Mouse (Mus musculus): ENCODE data around the gene Btc. TPM values are rescaled to one million over a fixed set of nuclear protein-coding genes. Genes with fewer than 3 reads are reported as not detected.

The Btc gene
- total and polyA plus RNA-seq, 3 experiments: 0.09 to 0.12 TPM; not detected in 1

GRCm38 (mm10) chr5:91334227-91334626 lies 68.6 kb downstream of the Btc start:
- Histone ChIP-seq H3K27me3 (replicated peaks) (no peaks in the 10 kb centered on the region), H3K79me2 (replicated peaks; ENCODE audit: control insufficient read depth, extremely low read depth, insufficient read depth, poor library complexity, severe bottlenecking) (no peaks in the 10 kb centered on the region), H3K9me3 (replicated peaks; ENCODE audit: low read length) (no peaks in the 10 kb centered on the region), H3K9ac (ENCODE audit: insufficient read depth, low read depth) (no peak overlapping the region), H3K27ac (ENCODE audit: insufficient read depth, low read depth) (no peak overlapping the region), H3K4me3 (replicated peaks in 1 of 3; ENCODE audit: low read depth in 2 of 3, low read length in 2 of 3, poor library complexity in 1 of 3) (no peak overlapping the region), H3K4me1 (ENCODE audit: control insufficient read depth in 1 of 2, insufficient read depth in 2 of 2) (peaks cover 0 to under 1% of the 10 kb centered on the region in 2 experiments; a peak in 1 of 4 replicates), H3K4me2 (ENCODE audit: insufficient read depth, low read depth, poor library complexity, severe bottlenecking) (no peak overlapping the region), H3K36me3 (replicated peaks in 1 of 2; ENCODE audit: control insufficient read depth in 1 of 2, insufficient read depth in 1 of 2, low read length in 1 of 2) (no peaks in the 10 kb centered on the region)
- no peak for TF ChIP-seq SMC3 (IDR thresholded peaks at IDR 0.05; ENCODE audit: low read depth, low read length)
- no peak for DNase-seq (ENCODE audit: extremely low read depth)
- dilution Hi-C loops (cut with MboI; ENCODE audit: extremely low pct_ligation_motif_present, extremely low pct_unique_long_range_greater_than_20kb, low sequenced_read_pairs) (no loop called here), in situ Hi-C loops (cut with MboI; ENCODE audit: low pct_ligation_motif_present, low pct_unique_long_range_greater_than_20kb, low sequenced_read_pairs) (no loop called here)

- H3K79me2 ChIP-seq (replicated peaks; ENCODE audit: control insufficient read depth, extremely low read depth, insufficient read depth, poor library complexity, severe bottlenecking): no peaks in the 10 kb centered on the region
- dilution Hi-C loops (cut with MboI; ENCODE audit: extremely low pct_ligation_motif_present, extremely low pct_unique_long_range_greater_than_20kb, low sequenced_read_pairs): no loop called here
- no peak overlapping the region for H3K9ac ChIP-seq (ENCODE audit: insufficient read depth, low read depth)
These were observed 70.5 kb downstream of the Btc start for GRCm38 (mm10) chr5:91332079-91332865.

GRCm38 (mm10) chr5:91321840-91322239 lies 81.0 kb downstream of the Btc start:
- Histone ChIP-seq H3K4me2 (ENCODE audit: insufficient read depth, low read depth, poor library complexity, severe bottlenecking) (no peak overlapping the region), H3K79me2 (replicated peaks; ENCODE audit: control insufficient read depth, extremely low read depth, insufficient read depth, poor library complexity, severe bottlenecking) (no peaks in the 10 kb centered on the region), H3K4me3 (replicated peaks in 1 of 3; ENCODE audit: low read depth in 2 of 3, low read length in 2 of 3, poor library complexity in 1 of 3) (no peak overlapping the region), H3K9me3 (replicated peaks; ENCODE audit: low read length) (no peaks in the 10 kb centered on the region), H3K27me3 (replicated peaks) (no peaks in the 10 kb centered on the region), H3K4me1 (ENCODE audit: control insufficient read depth in 1 of 2, insufficient read depth in 2 of 2) (no peaks in the 10 kb centered on the region), H3K27ac (ENCODE audit: insufficient read depth, low read depth) (no peak overlapping the region), H3K9ac (ENCODE audit: insufficient read depth, low read depth) (no peak overlapping the region), H3K36me3 (replicated peaks in 1 of 2; ENCODE audit: control insufficient read depth in 1 of 2, insufficient read depth in 1 of 2, low read length in 1 of 2) (no peaks in the 10 kb centered on the region)
- dilution Hi-C loops (cut with MboI; ENCODE audit: extremely low pct_ligation_motif_present, extremely low pct_unique_long_range_greater_than_20kb, low sequenced_read_pairs) (no loop called here), in situ Hi-C loops (cut with MboI; ENCODE audit: low pct_ligation_motif_present, low pct_unique_long_range_greater_than_20kb, low sequenced_read_pairs) (loop anchor here (25.0 kb wide), 1 partner anchor 285 kb away; the partner anchor contains the start of gene Epgn)
- TF ChIP-seq ZMIZ1 (IDR thresholded peaks at IDR 0.05; ENCODE audit: low read depth, low read length) (no peak), TBP (conservative IDR thresholded peaks at IDR 0.05; ENCODE audit: low read depth, low read length) (no peak)
- DNase-seq (ENCODE audit: extremely low read depth): no peak

More at GRCm38 (mm10) chr5:91332079-91332865, 70.5 kb downstream of the Btc start:
- no peak for TF ChIP-seq JUN (IDR thresholded peaks at IDR 0.05; ENCODE audit: insufficient read depth, low read depth, low read length)
- H3K4me2 ChIP-seq (ENCODE audit: insufficient read depth, low read depth, poor library complexity, severe bottlenecking): no peak overlapping the region
- no peak for DNase-seq (ENCODE audit: extremely low read depth)
- no peaks in the 10 kb centered on the region for H3K27me3 ChIP-seq (replicated peaks)
- H3K4me3 ChIP-seq (replicated peaks in 1 of 3; ENCODE audit: low read depth in 2 of 3, low read length in 2 of 3, poor library complexity in 1 of 3): no peak overlapping the region
- H3K36me3 ChIP-seq (replicated peaks in 1 of 2; ENCODE audit: control insufficient read depth in 1 of 2, insufficient read depth in 1 of 2, low read length in 1 of 2): no peaks in the 10 kb centered on the region
- in situ Hi-C loops (cut with MboI; ENCODE audit: low pct_ligation_motif_present, low pct_unique_long_range_greater_than_20kb, low sequenced_read_pairs): no loop called here
- no peak overlapping the region for H3K27ac ChIP-seq (ENCODE audit: insufficient read depth, low read depth)
- no peaks in the 10 kb centered on the region for H3K4me1 ChIP-seq (ENCODE audit: control insufficient read depth in 1 of 2, insufficient read depth in 2 of 2)
- no peaks in the 10 kb centered on the region for H3K9me3 ChIP-seq (replicated peaks; ENCODE audit: low read length)

- no peak for DNase-seq (ENCODE audit: extremely low read depth)
- Histone ChIP-seq H3K9me3 (replicated peaks; ENCODE audit: low read length) (no peaks in the 10 kb centered on the region), H3K4me3 (replicated peaks in 1 of 3; ENCODE audit: low read depth in 2 of 3, low read length in 2 of 3, poor library complexity in 1 of 3) (no peak overlapping the region), H3K79me2 (replicated peaks; ENCODE audit: control insufficient read depth, extremely low read depth, insufficient read depth, poor library complexity, severe bottlenecking) (no peaks in the 10 kb centered on the region), H3K9ac (ENCODE audit: insufficient read depth, low read depth) (no peak overlapping the region), H3K4me1 (ENCODE audit: control insufficient read depth in 1 of 2, insufficient read depth in 2 of 2) (no peaks in the 10 kb centered on the region), H3K36me3 (replicated peaks in 1 of 2; ENCODE audit: control insufficient read depth in 1 of 2, insufficient read depth in 1 of 2, low read length in 1 of 2) (no peaks in the 10 kb centered on the region), H3K4me2 (ENCODE audit: insufficient read depth, low read depth, poor library complexity, severe bottlenecking) (peak overlapping the region; percentile 13; the same call in 1 of the 2 replicates), H3K27me3 (replicated peaks) (no peaks in the 10 kb centered on the region), H3K27ac (ENCODE audit: insufficient read depth, low read depth) (no peak overlapping the region)
- in situ Hi-C loops (cut with MboI; ENCODE audit: low pct_ligation_motif_present, low pct_unique_long_range_greater_than_20kb, low sequenced_read_pairs) (loop anchor here (25.0 kb wide), 1 partner anchor 283 kb away; the partner anchor contains the start of gene Epgn), dilution Hi-C loops (cut with MboI; ENCODE audit: extremely low pct_ligation_motif_present, extremely low pct_unique_long_range_greater_than_20kb, low sequenced_read_pairs) (no loop called here)
- no peak for TF ChIP-seq ZNF384 (IDR thresholded peaks at IDR 0.05; ENCODE audit: low read depth, low read length)
- no peak for TF ChIP-seq EP300 (IDR thresholded peaks at IDR 0.05; ENCODE audit: low read length)
- TF ChIP-seq MEF2A (IDR thresholded peaks at IDR 0.05; ENCODE audit: borderline replicate concordance, low read depth, low read length): no peak
- no peak for TF ChIP-seq POLR2AphosphoS2 (IDR thresholded peaks at IDR 0.05; ENCODE audit: low read depth, low read length)
- no peak for TF ChIP-seq MXI1 (IDR thresholded peaks at IDR 0.05; ENCODE audit: low read depth, low read length)
- TF ChIP-seq MAX (IDR thresholded peaks at IDR 0.05; ENCODE audit: low read length): no peak
- no peak for TF ChIP-seq JUN (IDR thresholded peaks at IDR 0.05; ENCODE audit: insufficient read depth, low read depth, low read length)
- no peak for TF ChIP-seq UBTF (IDR thresholded peaks at IDR 0.05; ENCODE audit: low read depth, low read length)
- no peak for TF ChIP-seq JUND (conservative IDR thresholded peaks at IDR 0.05; ENCODE audit: low read depth, low read length)
- TF ChIP-seq ZKSCAN1 (IDR thresholded peaks at IDR 0.05; ENCODE audit: borderline replicate concordance, low read depth, low read length): no peak
- no peak for TF ChIP-seq ELF1 (IDR thresholded peaks at IDR 0.05; ENCODE audit: low read depth, low read length)
- TF ChIP-seq USF1 (IDR thresholded peaks at IDR 0.05; ENCODE audit: low read depth, low read length): no peak
- TF ChIP-seq MAZ (IDR thresholded peaks at IDR 0.05; ENCODE audit: low read depth, low read length): no peak
- TF ChIP-seq BHLHE40 (IDR thresholded peaks at IDR 0.05; ENCODE audit: low read depth, low read length): no peak
- no peak for TF ChIP-seq ZMIZ1 (IDR thresholded peaks at IDR 0.05; ENCODE audit: low read depth, low read length)
These were observed 82.4 kb downstream of the Btc start for GRCm38 (mm10) chr5:91320348-91320747.
